Mouse (Mus musculus) lung, postnatal 0 days (tissue): ENCODE data around the gene Cpa1. TPM values are rescaled to one million over a fixed set of nuclear protein-coding genes. Genes with fewer than 3 reads are reported as not detected.

Experiments used
- ATAC-seq: fragments of 200-750 bp; cut with Nextera tagmentation; 2 replicates; pipeline ENCODE4 v1.8.0; 2017; ENCODE audit warnings: moderate library complexity
- DNase-seq: peaks from one replicate; pipeline ENCODE4 v3.0.0-alpha.2; 2016; ENCODE audit warnings: low spot score
- H3K27ac ChIP-seq: fragments of 300-500 bp; sonication (generic); 2 replicates; pipeline ENCODE4 v1.5.1; 2014; ENCODE audit warnings: antibody characterized with exemption, mild to moderate bottlenecking, low read length, mixed read lengths
- H3K27me3 ChIP-seq: fragments of 300-500 bp; sonication (generic); replicated peaks from 2 replicates; pipeline ENCODE4 v1.6.1; 2014; ENCODE audit warnings: low read length, mixed read lengths; ENCODE audit not compliant: insufficient read depth
- H3K36me3 ChIP-seq: fragments of 300-500 bp; sonication (generic); 2 replicates; pipeline ENCODE4 v1.6.1; 2014; ENCODE audit warnings: low read length, mixed read lengths; ENCODE audit not compliant: insufficient read depth
- H3K4me1 ChIP-seq: fragments of 300-500 bp; sonication (generic); 2 replicates; pipeline ENCODE4 v1.6.1; 2014; ENCODE audit warnings: antibody characterized with exemption, low read depth, low read length, mixed read lengths; ENCODE audit not compliant: insufficient read depth
- H3K4me2 ChIP-seq: fragments of 300-500 bp; sonication (generic); replicated peaks from 2 replicates; pipeline ENCODE4 v1.6.1; 2014; ENCODE audit warnings: low read depth, mild to moderate bottlenecking, low read length, moderate library complexity, mixed read lengths
- H3K4me3 ChIP-seq: fragments of 300-500 bp; sonication (generic); 2 replicates; pipeline ENCODE4 v1.5.1; 2014; ENCODE audit warnings: low read depth, low read length
- H3K9ac ChIP-seq: fragments of 300-500 bp; sonication (generic); replicated peaks from 2 replicates; pipeline ENCODE4 v1.6.1; 2014; ENCODE audit warnings: low read depth, mild to moderate bottlenecking
- H3K9me3 ChIP-seq: fragments of 300-500 bp; sonication (generic); 2 replicates; pipeline ENCODE4 v1.6.1; 2016; ENCODE audit warnings: low read length, mixed read lengths
- CTCF ChIP-seq: IDR thresholded peaks from 2 replicates; pipeline ENCODE4 v1.5.1; 2016; ENCODE audit warnings: antibody characterized with exemption, mild to moderate bottlenecking
- EP300 ChIP-seq: IDR thresholded peaks from 2 replicates; pipeline ENCODE4 v1.6.1; 2016; ENCODE audit warnings: antibody characterized with exemption, mild to moderate bottlenecking, control low read depth
- WGBS: fragments of 180-500 bp; shearing (Covaris S2); extraction: QIAGEN DNeasy Blood & Tissue Kit; methylation state at CpG from one replicate; pipeline ENCODE4 v1.1.7; 2014; 5-methylcytosine and 5-hydroxymethylcytosine counted together
- polyA plus RNA-seq: library from polyadenylated mRNA; unstranded; fragments of >200 nt; fragmentation: Nextera tagmentation; extraction: Ambion mirVana; gene quantifications from 2 replicates; pipeline ENCODE4 v1.2.1, GENCODE M21; 2015

Gene Cpa1
- polyA plus RNA-seq: 8.8 and 11.2 TPM in 2 replicates

DNA sequence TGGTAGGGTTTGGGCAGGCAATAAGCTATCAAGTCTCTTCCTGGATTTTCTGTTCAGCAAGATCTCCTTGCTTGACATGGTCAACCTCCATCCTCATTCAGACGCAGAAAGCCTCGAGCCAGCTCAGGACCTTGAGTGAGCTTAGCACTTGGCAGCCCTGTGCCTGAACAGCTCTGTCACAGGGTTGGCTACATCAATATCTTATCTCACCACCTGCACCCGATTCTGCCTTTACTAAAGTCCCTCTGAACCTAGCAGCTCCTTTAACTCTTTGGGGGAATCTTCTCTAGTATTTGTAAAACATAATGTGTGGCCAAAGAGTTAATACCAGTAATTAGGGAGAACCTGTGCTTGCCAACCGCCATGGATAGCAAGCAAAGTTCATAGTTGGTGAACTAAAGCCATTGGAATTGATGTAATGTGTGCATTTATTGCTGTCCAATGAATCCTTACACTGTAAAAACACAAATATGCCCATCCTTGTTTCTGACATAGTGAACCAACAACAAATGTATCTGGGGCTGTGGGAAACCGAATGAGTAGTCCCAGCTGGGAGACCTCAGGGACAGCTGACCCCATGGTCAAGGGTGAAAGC, at the start of gene Cpa1:
Cpa1 (plus strand) TSS at position 545 of the 595 bp plus-strand sequence.
- Histone ChIP-seq H3K9ac (no peak within 1 kb of the TSS), H3K4me2 (no peak within 1 kb of the TSS), H3K36me3 (no peaks in the 10 kb centered on the region), H3K27me3 (no peaks in the 10 kb centered on the region), H3K27ac (no peak within 1 kb of the TSS), H3K4me1 (peaks cover 4% of the 10 kb centered on the region), H3K9me3 (no peaks in the 10 kb centered on the region), H3K4me3 (no peak within 1 kb of the TSS)
- WGBS: 72% methylated on average over 5 of the region's 5 CpGs
- ATAC-seq (no peak), DNase-seq (no peak)
- TF ChIP-seq CTCF (no peak), EP300 (no peak)

DNA sequence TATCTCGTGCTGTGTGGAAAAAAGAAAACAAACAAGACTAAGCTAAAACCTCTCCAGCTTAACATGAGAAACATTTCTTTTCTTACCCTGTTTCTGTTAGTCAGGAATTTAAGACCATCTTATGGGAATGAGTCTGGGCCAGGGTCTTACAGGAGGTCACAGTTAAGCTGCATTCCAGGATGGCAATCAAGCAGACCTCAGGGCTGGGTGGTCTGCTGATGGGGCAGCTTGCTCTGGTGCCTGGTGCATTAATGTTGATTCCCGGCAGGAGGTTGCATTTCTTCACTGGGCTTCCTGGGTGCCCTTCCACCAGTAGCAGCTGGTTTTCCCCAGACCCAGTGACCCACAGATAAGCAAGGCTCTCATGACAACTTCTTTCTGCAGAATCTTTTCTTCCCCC, 49.2 kb upstream of the Cpa1 start:
- no peaks in the 10 kb centered on the region for H3K36me3 ChIP-seq
- H3K4me3 ChIP-seq: no peak overlapping the region
- TF ChIP-seq CTCF: no peak
- TF ChIP-seq EP300: no peak
- no peaks in the 10 kb centered on the region for H3K4me1 ChIP-seq
- no peak overlapping the region for H3K4me2 ChIP-seq
- H3K9me3 ChIP-seq: no peaks in the 10 kb centered on the region
- ATAC-seq (no peak), DNase-seq (no peak)
- H3K9ac ChIP-seq: no peak overlapping the region
- H3K27ac ChIP-seq: no peak overlapping the region
- 20% methylated on average over 2 of the region's 2 CpGs for WGBS
- H3K27me3 ChIP-seq: no peaks in the 10 kb centered on the region

DNA sequence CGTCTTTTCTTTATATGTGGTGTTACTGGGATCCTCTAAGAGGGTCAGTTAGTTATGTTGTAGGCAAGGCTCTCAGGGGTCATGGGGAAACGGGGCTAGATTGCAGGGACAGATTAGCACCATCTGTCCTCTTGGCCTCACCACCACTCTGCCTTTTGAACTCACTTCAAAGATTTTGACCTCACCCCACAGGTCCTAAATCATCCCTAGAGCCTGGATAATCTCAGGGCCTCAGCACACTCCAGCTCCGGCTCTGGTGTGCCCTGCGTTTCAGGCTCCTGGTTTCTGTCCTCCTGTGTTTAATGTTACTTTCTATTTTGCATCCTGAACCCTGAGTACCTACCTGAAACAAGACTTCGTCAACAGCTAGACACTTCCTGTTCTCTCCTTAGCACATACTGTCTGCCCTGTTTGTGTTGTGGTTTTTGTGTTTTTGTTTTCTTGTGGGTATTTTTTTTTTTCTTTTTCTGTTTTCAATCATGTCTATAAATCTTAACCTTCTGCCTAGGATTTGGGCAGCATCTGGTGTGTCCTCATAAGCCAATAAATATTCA, 47.1 kb upstream of the Cpa1 start:
- Histone ChIP-seq H3K9ac (no peak overlapping the region), H3K4me2 (no peak overlapping the region), H3K4me1 (no peaks in the 10 kb centered on the region), H3K4me3 (no peak overlapping the region), H3K36me3 (no peaks in the 10 kb centered on the region), H3K27ac (no peak overlapping the region), H3K27me3 (no peaks in the 10 kb centered on the region), H3K9me3 (no peaks in the 10 kb centered on the region)
- DNase-seq (no peak), ATAC-seq (no peak)
- 59% methylated on average over 5 of the region's 5 CpGs for WGBS
- TF ChIP-seq CTCF: no peak
- no peak for TF ChIP-seq EP300

DNA sequence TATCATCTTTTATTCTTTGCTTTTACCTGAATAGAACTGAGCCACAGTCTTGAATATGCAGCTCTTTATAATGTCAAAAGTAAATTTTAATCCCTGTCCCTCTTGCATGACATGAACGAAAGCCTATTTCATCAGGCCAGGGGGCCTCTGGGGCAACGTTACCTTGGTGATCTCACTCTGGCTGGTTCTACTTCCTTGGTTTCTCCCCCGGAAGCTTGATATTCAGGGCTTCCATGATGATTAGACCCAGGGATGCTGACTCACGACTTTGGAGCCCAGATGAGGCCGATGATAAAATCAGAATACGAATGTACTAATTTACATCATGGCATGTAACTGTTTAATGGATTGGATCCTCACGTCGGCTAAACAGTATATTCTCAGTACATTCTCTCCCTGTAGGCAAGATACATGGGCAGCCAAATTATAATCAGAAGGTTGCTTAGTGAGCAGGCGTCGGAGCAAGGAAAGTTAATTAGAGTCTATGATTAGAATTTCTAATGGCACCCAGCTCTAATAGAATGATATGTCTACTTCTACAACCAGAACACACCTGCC, 46.5 kb upstream of the Cpa1 start:
- TF ChIP-seq CTCF: no peak
- no peak for TF ChIP-seq EP300
- WGBS: 79% methylated on average over 10 of the region's 10 CpGs
- Histone ChIP-seq H3K9ac (no peak overlapping the region), H3K27me3 (no peaks in the 10 kb centered on the region), H3K4me2 (no peak overlapping the region), H3K36me3 (no peaks in the 10 kb centered on the region), H3K27ac (no peak overlapping the region), H3K4me3 (no peak overlapping the region), H3K4me1 (no peaks in the 10 kb centered on the region), H3K9me3 (no peaks in the 10 kb centered on the region)
- ATAC-seq (no peak), DNase-seq (no peak)

DNA sequence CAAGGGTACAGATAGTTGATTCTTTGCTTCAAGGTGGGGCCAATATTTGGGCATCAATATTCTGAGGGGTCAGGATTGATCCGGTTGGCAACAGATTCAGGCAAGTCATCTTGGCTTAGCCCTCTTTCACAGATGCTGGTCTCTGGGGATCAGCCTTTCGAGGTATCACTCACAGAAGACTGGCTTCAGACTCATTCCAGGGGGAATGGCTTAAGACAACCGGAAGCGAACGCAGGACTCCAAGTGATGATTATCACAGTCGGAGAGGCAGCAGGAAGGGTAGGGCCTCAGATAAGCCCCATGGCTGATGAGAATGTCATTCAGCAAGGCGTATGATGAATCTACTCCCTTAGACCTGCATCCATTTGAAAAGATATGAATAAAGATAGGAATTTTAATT, 44.7 kb upstream of the Cpa1 start:
- Histone ChIP-seq H3K4me1 (no peaks in the 10 kb centered on the region), H3K9me3 (no peaks in the 10 kb centered on the region), H3K27ac (no peak overlapping the region), H3K36me3 (no peaks in the 10 kb centered on the region), H3K4me2 (no peak overlapping the region), H3K4me3 (no peak overlapping the region), H3K27me3 (no peaks in the 10 kb centered on the region), H3K9ac (no peak overlapping the region)
- 57% methylated on average over 7 of the region's 7 CpGs for WGBS
- no peak for DNase-seq
- TF ChIP-seq CTCF: no peak
- no peak for TF ChIP-seq EP300
- ATAC-seq: no peak

DNA sequence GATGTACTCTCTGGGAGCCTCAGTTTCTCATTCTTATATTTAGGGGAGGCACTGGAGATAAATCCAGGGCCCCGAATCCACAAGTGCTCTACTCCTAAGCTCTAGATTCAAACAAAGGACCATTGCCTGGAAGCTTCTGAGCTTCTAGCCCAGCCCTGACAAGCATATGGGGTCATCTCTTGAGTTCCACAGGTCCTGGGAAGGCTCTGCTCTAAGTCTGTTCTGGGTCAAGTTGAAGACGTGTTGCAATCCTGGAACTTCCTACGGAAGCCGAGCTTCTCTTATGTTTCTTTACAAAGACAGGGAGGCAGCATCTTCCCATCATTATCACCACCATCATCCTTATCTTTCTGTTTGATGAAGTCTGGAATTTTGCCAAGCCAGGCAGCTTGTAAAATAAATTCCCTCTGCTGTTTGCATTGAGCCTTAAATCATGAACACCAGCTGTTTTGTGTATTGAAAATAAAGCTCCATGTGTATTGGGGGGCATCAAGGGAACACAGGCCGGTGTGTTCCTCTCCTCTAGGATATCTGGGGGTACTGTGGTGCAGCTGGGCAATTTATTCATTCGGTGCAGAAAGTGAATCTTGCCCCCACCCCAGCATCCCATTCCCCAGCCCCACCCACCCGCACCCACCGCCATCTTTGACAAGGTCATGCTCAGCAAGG, 42.7 kb upstream of the Cpa1 start:
- WGBS: 58% methylated on average over 8 of the region's 8 CpGs

More for the DNA sequence above, 42.7 kb upstream of the Cpa1 start:
- no peak overlapping the region for H3K4me2 ChIP-seq
- no peak overlapping the region for H3K4me3 ChIP-seq
- DNase-seq (no peak), ATAC-seq (0 out of 2 replicates have a peak, but pooled peaks have one; percentile 16)
- H3K27me3 ChIP-seq: no peaks in the 10 kb centered on the region
- no peaks in the 10 kb centered on the region for H3K36me3 ChIP-seq
- H3K9ac ChIP-seq: no peak overlapping the region
- H3K9me3 ChIP-seq: no peaks in the 10 kb centered on the region
- H3K27ac ChIP-seq: no peak overlapping the region
- no peak for TF ChIP-seq EP300
- no peak for TF ChIP-seq CTCF
- H3K4me1 ChIP-seq: no peaks in the 10 kb centered on the region
